Mouse (Mus musculus) ovary, postnatal 36 days (tissue): Measurements from ENCODE around the gene Gm364.

Experiments
- DNase-seq: peaks from one replicate; pipeline ENCODE4 v3.0.0; 2022; ENCODE audit warnings: low spot score, mixed read lengths

Gm364 gene

GRCm38 (mm10) chrX:57408769-57409168, at the start of gene Gm364:
Gene Gm364, plus strand, starts transcription at chrX:57409154.
- DNase-seq: no peak

- no peak for DNase-seq
Measured at GRCm38 (mm10) chrX:57359316-57359715, 49.6 kb upstream of the Gm364 start.

GRCm38 (mm10) chrX:57364891-57365569, 43.9 kb upstream of the Gm364 start:
- no peak for DNase-seq

- DNase-seq: no peak
Measured at GRCm38 (mm10) chrX:57372965-57373364, 36.0 kb upstream of the Gm364 start.

- DNase-seq: no peak
Measured at GRCm38 (mm10) chrX:57373543-57373942, 35.4 kb upstream of the Gm364 start.

- DNase-seq: no peak
Measured at GRCm38 (mm10) chrX:57374029-57374428, 34.9 kb upstream of the Gm364 start.

GRCm38 (mm10) chrX:57377096-57377495, 31.9 kb upstream of the Gm364 start:
- DNase-seq: no peak

- DNase-seq: no peak
Measured at GRCm38 (mm10) chrX:57378579-57378978, 30.4 kb upstream of the Gm364 start.

GRCm38 (mm10) chrX:57380915-57381314, 28.0 kb upstream of the Gm364 start:
- DNase-seq: no peak

- peak; percentile 63 for DNase-seq
Measured at GRCm38 (mm10) chrX:57392367-57393246, 16.3 kb upstream of the Gm364 start, which contains the start of gene Rbmx. Gene Rbmx, minus strand, starts transcription at chrX:57393036.

- DNase-seq: no peak
Measured at GRCm38 (mm10) chrX:57393412-57393811, 15.5 kb upstream of the Gm364 start.

GRCm38 (mm10) chrX:57401388-57401787, 7.6 kb upstream of the Gm364 start:
- no peak for DNase-seq

- DNase-seq: no peak
Measured at GRCm38 (mm10) chrX:57403651-57404050, 5.3 kb upstream of the Gm364 start.

GRCm38 (mm10) chrX:57431610-57432009, 22.7 kb downstream of the Gm364 start:
- no peak for DNase-seq

- DNase-seq: no peak
Measured at GRCm38 (mm10) chrX:57433897-57434296, 24.9 kb downstream of the Gm364 start.

GRCm38 (mm10) chrX:57503634-57504033, 94.7 kb downstream of the Gm364 start, which contains the start of gene Gpr101:
Gene Gpr101, minus strand, starts transcription at chrX:57503757.
- peak; percentile 15 for DNase-seq

GRCm38 (mm10) chrX:57506247-57506646, 97.3 kb downstream of the Gm364 start:
- DNase-seq: no peak

- no peak for DNase-seq
Measured at GRCm38 (mm10) chrX:57521117-57522095, 112.5 kb downstream of the Gm364 start.
